Mouse (Mus musculus) G1E (cell line): ENCODE results near the gene Ndufb10. TPM values are rescaled to one million over a fixed set of nuclear protein-coding genes. Genes with fewer than 3 reads are reported as not detected.

Source experiments
- ATAC-seq: 2 replicates; pipeline ENCODE4 v1.8.0; 2016; ENCODE audit warnings: mild to moderate bottlenecking; ENCODE audit not compliant: insufficient number of reproducible peaks, poor library complexity, low FRiP score, severe bottlenecking; ENCODE audit errors: extremely low read depth
- DNase-seq: peaks from one replicate; pipeline ENCODE4 v3.0.0; 2012; ENCODE audit warnings: low spot score
- H3K27me3 ChIP-seq: 2 replicates; pipeline ENCODE4 v1.6.1; 2012; ENCODE audit warnings: mild to moderate bottlenecking, low read length, inconsistent platforms; ENCODE audit not compliant: insufficient read depth
- H3K36me3 ChIP-seq: replicated peaks from 2 replicates; pipeline ENCODE3; 2012; ENCODE audit warnings: mild to moderate bottlenecking, inconsistent platforms
- H3K4me1 ChIP-seq: 2 replicates; pipeline ENCODE4 v1.6.1; 2012; ENCODE audit warnings: low read depth, low read length, inconsistent platforms, mixed read lengths; ENCODE audit not compliant: insufficient read depth
- H3K4me3 ChIP-seq: 2 replicates; pipeline ENCODE4 v1.5.1; 2012; ENCODE audit warnings: low read depth, mild to moderate bottlenecking, inconsistent platforms, low read length, moderate library complexity, mixed read lengths
- H3K9me3 ChIP-seq: replicated peaks from 2 replicates; pipeline ENCODE4 v1.6.1; 2012; ENCODE audit warnings: inconsistent platforms
- CTCF ChIP-seq: IDR thresholded peaks from 2 replicates; pipeline ENCODE4 v1.5.1; 2012; ENCODE audit warnings: low read depth, low read length, inconsistent platforms, mixed read lengths
- GATA1 ChIP-seq: IDR thresholded peaks from 2 replicates; pipeline ENCODE4 v1.6.1; 2012; ENCODE audit warnings: borderline replicate concordance, low read length, inconsistent platforms, mixed read lengths
- GATA2 ChIP-seq: IDR thresholded peaks from 2 replicates; pipeline ENCODE4 v1.6.1; 2012; ENCODE audit warnings: low read depth, low read length, inconsistent platforms, borderline replicate concordance
- POLR2AphosphoS5 ChIP-seq: IDR thresholded peaks from 2 replicates; pipeline ENCODE4 v1.6.1; 2012; ENCODE audit warnings: low read depth, low read length, inconsistent platforms; ENCODE audit not compliant: insufficient replicate concordance
- TAL1 ChIP-seq: conservative IDR thresholded peaks from 2 replicates; pipeline ENCODE4 v1.6.1; 2012; ENCODE audit warnings: low read depth, low read length, inconsistent platforms, mixed read lengths
- polyA plus RNA-seq: library from polyadenylated mRNA; stranded (reverse); fragments of >175 nt; gene quantifications from 2 replicates; pipeline ENCODE4 v1.2.3, GENCODE M21; 2012
- total RNA-seq, 2 experiments: library from RNA; stranded (forward) in 1 of 2; stranded (reverse) in 1 of 2; fragments of 200-1000 nt in 1 of 2; fragments of >200 nt in 1 of 2; fragmentation: Nextera tagmentation in 1 of 2; gene quantifications; 2 replicates each; pipeline ENCODE4 v1.2.3; 2014 to 2017

The Ndufb10 gene
- total and polyA plus RNA-seq, 3 experiments = 54.6 to 372 (median 185) TPM

DNA sequence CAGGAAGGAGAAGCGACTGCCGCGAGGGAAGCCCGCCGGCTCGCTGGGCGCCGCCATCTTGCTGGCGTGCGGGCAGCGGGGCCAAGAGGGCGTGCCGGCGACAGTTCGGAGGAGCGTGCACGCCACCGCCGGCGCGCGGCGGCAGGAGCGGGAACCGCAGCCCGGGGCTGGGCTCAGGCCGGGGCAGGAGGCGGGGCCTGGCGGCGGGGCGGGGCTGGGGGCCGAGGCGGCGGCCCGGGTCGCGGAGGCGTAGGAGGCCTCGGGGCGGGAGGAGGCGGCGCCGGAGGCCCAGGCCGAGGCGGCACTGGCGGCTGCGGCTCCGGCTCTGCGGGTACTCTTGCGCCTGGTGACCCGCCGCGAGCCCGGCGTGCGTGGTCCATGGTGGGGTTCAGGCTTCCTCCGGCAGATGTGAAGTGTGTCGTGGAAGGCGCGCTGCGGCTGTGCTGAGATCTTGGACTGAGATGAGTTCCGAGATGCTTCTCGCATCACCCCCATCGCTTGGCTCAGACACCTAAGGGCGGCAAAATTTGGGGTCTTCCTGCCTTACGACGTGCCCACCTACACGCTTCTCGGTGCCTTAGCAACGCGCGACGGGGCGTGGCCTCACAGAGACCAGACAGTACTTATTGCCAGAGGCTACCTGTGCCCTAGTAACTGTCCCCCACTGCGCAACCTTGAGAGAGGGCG, 28.1 kb downstream of the Ndufb10 start, which contains the start of the genes Gfer and Noxo1:
Gfer (minus strand) TSS at position 146 of the 687 bp plus-strand sequence.
Noxo1 (plus strand) TSS at position 224 of the 687 bp plus-strand sequence.
- Histone ChIP-seq H3K27me3 (no peaks in the 10 kb centered on the region; the same call in 1 of the 2 replicates), H3K9me3 (no peaks in the 10 kb centered on the region), H3K4me1 (peaks cover 49% of the 10 kb centered on the region), H3K36me3 (peaks cover 56% of the 10 kb centered on the region), H3K4me3 (peak within 1 kb of the TSS; percentile 79)
- peak; percentile 38 for ATAC-seq
- TF ChIP-seq POLR2AphosphoS5 (no peak), GATA2 (no peak)
- peak; percentile 94 for DNase-seq

DNA sequence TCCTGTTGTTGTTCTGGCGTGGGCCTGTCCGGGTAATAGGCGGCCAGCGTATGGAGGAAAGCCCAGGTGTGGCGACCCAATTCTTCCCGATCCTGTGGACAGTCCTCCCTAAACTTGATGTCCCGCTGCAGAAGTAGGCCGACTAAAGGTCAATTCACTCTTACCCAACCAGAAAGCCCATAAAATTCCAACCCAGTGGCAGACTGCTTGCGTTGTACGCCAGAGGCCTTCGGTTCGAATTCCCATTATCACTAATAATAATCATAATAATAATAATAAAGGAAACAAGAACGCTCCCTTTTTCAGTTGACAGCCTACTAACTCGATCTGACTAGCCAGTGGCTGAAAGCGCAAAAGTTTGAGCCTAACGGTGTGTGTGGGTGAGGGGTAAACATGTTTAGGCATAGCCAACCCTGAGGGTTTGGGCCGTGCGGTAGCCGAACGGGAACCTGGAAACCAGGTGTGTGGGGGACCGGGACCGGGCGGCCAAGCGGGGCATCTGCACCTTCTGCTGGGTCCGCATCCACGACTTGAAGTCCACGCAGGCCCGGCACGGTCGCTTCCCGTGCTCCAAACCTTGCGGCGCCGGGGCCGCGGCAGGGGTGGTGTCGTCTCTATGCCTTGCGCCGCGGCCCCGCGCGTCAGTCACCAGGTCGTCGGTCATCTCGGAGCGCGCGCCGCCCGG, 28.8 kb downstream of the Ndufb10 start:
- ATAC-seq (no peak), DNase-seq (no peak)
- Histone ChIP-seq H3K27me3 (peaks cover 2% of the 10 kb centered on the region; the same call in 1 of the 2 replicates), H3K9me3 (no peaks in the 10 kb centered on the region), H3K4me3 (peak overlapping the region; percentile 79), H3K4me1 (peaks cover 49% of the 10 kb centered on the region), H3K36me3 (peaks cover 49% of the 10 kb centered on the region)
- TF ChIP-seq POLR2AphosphoS5 = no peak
- TF ChIP-seq TAL1 = no peak
- no peak for TF ChIP-seq GATA1
- TF ChIP-seq GATA2 = no peak
- TF ChIP-seq CTCF = no peak

DNA sequence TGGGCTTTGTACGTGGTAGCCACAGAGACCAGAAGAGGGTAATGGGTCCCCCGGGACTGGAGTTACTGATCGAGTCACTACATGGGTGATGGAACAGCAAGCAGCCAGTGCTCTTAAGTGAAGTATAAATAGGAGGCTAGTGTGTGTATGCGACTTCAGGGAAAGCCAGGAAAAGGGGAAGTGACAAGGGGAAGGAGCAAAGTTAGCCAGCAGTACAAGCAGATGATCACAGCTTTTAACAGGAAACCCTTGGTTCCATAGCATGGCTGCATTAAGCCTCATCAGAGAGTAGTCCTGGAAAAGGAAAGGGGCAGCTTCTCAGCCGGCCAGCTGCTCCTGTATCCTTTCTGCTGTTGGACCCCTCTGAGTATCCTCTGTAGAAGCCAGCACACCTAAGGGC, 31.9 kb downstream of the Ndufb10 start:
- H3K36me3 ChIP-seq = peaks cover 26% of the 10 kb centered on the region
- ATAC-seq = no peak
- DNase-seq = no peak
- TF ChIP-seq TAL1 (no peak), CTCF (no peak), GATA1 (no peak), POLR2AphosphoS5 (no peak), GATA2 (no peak)
- H3K9me3 ChIP-seq = no peaks in the 10 kb centered on the region
- H3K4me3 ChIP-seq = no peak overlapping the region
- peaks cover 29% of the 10 kb centered on the region for H3K27me3 ChIP-seq
- peaks cover 62% of the 10 kb centered on the region for H3K4me1 ChIP-seq

DNA sequence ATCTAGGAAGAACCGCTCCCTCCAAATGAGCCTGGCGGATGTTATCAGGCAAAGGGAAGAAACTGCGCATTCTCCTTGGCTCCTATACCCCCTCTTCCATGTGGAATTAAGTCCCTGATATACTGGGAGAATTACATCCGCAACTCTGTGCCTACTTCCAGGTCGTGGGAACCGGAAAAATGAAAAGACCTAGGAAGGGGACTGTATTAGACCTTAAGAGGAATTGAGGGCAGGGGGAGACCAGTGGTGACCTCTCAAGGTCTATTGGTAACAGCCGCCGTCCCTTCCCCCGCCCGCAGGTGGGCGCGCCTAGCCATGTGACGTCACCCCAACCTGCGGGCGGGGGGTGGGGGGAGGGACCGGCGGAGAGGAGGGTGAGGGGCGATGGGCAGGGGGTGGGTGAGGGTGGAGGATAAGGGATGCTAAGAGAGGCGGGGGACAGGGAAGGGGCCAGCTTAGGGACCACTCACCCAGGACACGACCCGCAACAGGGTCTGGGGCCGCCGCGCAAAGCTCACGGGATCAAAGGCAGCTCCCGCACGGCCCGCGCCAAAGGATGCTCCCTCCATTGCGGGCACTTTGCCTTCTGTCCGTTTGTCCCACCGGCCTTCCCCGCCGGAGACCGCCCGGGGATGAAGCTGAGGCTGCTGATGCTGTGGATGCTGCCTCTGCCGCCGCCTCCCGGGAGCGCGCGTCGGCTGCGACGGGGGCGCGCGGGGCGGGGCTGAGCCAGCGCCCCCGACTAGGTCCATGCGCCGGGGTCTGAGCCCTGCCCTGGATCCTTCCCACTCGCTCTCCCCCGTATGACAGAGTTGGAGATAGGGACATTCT, 34.8 kb downstream of the Ndufb10 start, which contains the start of gene Syngr3:
Syngr3 (minus strand) TSS at position 705 of the 831 bp plus-strand sequence.
- DNase-seq (no peak), ATAC-seq (no peak)
- H3K36me3 ChIP-seq = peaks cover 23% of the 10 kb centered on the region
- TF ChIP-seq POLR2AphosphoS5 = no peak
- no peak for TF ChIP-seq CTCF
- TF ChIP-seq GATA2 = no peak
- no peak for TF ChIP-seq TAL1
- no peak for TF ChIP-seq GATA1
- no peaks in the 10 kb centered on the region for H3K9me3 ChIP-seq
- peak within 1 kb of the TSS; percentile 56; the same call in 1 of the 2 replicates for H3K4me3 ChIP-seq
- H3K27me3 ChIP-seq = peaks cover 30% of the 10 kb centered on the region
- H3K4me1 ChIP-seq = peaks cover 57% of the 10 kb centered on the region

DNA sequence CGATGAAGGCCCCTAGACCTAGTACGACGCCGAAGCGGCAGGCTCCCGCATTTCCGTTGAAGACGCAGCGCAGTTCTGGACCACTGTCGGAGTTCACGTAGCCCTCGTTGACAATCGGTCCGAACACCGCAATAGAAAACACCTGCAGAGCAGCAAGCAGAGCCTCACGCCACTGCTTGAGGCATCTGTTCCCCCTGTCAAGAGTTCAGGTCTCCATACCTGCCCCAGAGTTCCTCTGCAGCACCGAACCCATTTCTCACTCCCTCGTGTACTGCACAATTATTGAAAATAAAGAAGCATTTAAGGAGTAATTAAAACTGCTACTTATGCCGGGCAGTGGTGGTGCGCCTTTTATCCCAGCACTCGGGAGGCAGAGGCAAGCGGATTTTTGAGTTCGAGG, 36.7 kb downstream of the Ndufb10 start:
- Histone ChIP-seq H3K9me3 (no peaks in the 10 kb centered on the region), H3K27me3 (peaks cover 30% of the 10 kb centered on the region), H3K4me1 (peaks cover 44% of the 10 kb centered on the region), H3K4me3 (peak overlapping the region; percentile 64; the same call in 1 of the 2 replicates), H3K36me3 (peaks cover 8% of the 10 kb centered on the region)
- no peak for ATAC-seq
- TF ChIP-seq GATA2 (no peak), POLR2AphosphoS5 (no peak), GATA1 (no peak), CTCF (no peak), TAL1 (no peak)
- no peak for DNase-seq

DNA sequence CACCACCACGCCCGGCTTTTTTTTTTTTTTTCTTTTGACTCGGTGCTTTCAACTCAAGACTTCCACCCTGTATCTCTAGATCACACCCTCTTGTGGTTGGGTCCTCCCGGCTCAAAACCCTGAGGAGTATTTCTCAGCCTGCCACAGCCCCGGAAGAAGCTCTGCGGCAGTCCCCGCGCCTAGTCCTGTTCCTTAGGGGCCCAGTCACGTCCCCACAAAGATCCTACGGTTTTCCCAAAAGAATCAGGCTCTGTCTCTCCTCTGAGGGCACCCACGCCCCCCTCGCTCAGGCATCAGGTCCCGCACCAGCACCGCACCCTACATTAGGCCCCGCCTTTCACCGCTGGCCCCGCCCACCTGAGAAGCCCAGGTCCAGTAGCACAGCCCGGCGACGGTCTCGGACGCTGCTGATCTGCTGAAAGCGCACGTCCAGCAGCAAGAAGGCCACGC, 37.1 kb downstream of the Ndufb10 start:
- ATAC-seq (peak; percentile 54), DNase-seq (peak; percentile 66)
- H3K27me3 ChIP-seq = peaks cover 30% of the 10 kb centered on the region
- peak overlapping the region; percentile 64; the same call in 1 of the 2 replicates for H3K4me3 ChIP-seq
- peaks cover 7% of the 10 kb centered on the region for H3K36me3 ChIP-seq
- peaks cover 39% of the 10 kb centered on the region for H3K4me1 ChIP-seq
- TF ChIP-seq GATA2 = no peak
- TF ChIP-seq TAL1 = no peak
- no peak for TF ChIP-seq CTCF
- TF ChIP-seq GATA1 = no peak
- TF ChIP-seq POLR2AphosphoS5 = no peak
- H3K9me3 ChIP-seq = no peaks in the 10 kb centered on the region
